Mouse (Mus musculus): ENCODE results near the gene Farsb.
"Not testable (repeated sequence)": the region's sequence is repeated elsewhere in the genome, so short reads cannot be mapped to it uniquely, and the experiment has no call there.

The Farsb gene

GRCm38 (mm10) chr1:78488752-78489492, at the start of gene Farsb:
Farsb (minus strand) TSS chr1:78488897.
- DNase-seq (ENCODE audit: low spot score in 2 of 2), result peak; percentile 77 to 82

- DNase-seq (ENCODE audit: low spot score in 2 of 2), result peak; percentile 11 to 17
Observed at GRCm38 (mm10) chr1:78538396-78538795, 49.7 kb upstream of the Farsb start.

GRCm38 (mm10) chr1:78537494-78538010, 48.9 kb upstream of the Farsb start:
- peak; percentile 81 for DNase-seq (ENCODE audit: low spot score in 2 of 2)

- DNase-seq (ENCODE audit: low spot score in 2 of 2), result peak; percentile 76 to 86
Observed at GRCm38 (mm10) chr1:78536310-78537164, 47.8 kb upstream of the Farsb start.

- no peak for DNase-seq (ENCODE audit: low spot score in 2 of 2)
Observed at GRCm38 (mm10) chr1:78534428-78535150, 45.9 kb upstream of the Farsb start.

- DNase-seq (ENCODE audit: low spot score in 2 of 2), result no peak
Observed at GRCm38 (mm10) chr1:78532184-78532800, 43.6 kb upstream of the Farsb start.

GRCm38 (mm10) chr1:78530500-78531215, 42.0 kb upstream of the Farsb start:
- no peak for DNase-seq (ENCODE audit: low spot score in 2 of 2)

- DNase-seq (ENCODE audit: low spot score in 2 of 2), result no peak
Observed at GRCm38 (mm10) chr1:78529011-78529410, 40.3 kb upstream of the Farsb start.

- no peak for DNase-seq (ENCODE audit: low spot score in 2 of 2)
Observed at GRCm38 (mm10) chr1:78528356-78528755, 39.7 kb upstream of the Farsb start.

GRCm38 (mm10) chr1:78525189-78525886, 36.6 kb upstream of the Farsb start:
- DNase-seq (ENCODE audit: low spot score in 2 of 2), result peak; percentile 19 to 68

- no peak for DNase-seq (ENCODE audit: low spot score in 2 of 2)
Observed at GRCm38 (mm10) chr1:78518907-78519306, 30.2 kb upstream of the Farsb start.

- no peak for DNase-seq (ENCODE audit: low spot score in 2 of 2)
Observed at GRCm38 (mm10) chr1:78512756-78513155, 24.1 kb upstream of the Farsb start.

- DNase-seq (ENCODE audit: low spot score in 2 of 2), result no peak
Observed at GRCm38 (mm10) chr1:78511621-78512160, 23.0 kb upstream of the Farsb start, which contains the start of gene BC035947. BC035947 (minus strand) TSS chr1:78512158.

- no peak for DNase-seq (ENCODE audit: low spot score in 2 of 2)
Observed at GRCm38 (mm10) chr1:78510862-78511261, 22.2 kb upstream of the Farsb start, which contains the start of gene Mogat1. Mogat1 (plus strand) TSS chr1:78510991.

- DNase-seq (ENCODE audit: low spot score in 2 of 2), result no peak
Observed at GRCm38 (mm10) chr1:78507137-78507536, 18.4 kb upstream of the Farsb start.

GRCm38 (mm10) chr1:78502527-78502926, 13.8 kb upstream of the Farsb start:
- DNase-seq (ENCODE audit: low spot score in 2 of 2), result no peak

- DNase-seq (ENCODE audit: low spot score in 2 of 2), result not testable (repeated sequence)
Observed at GRCm38 (mm10) chr1:78501856-78502255, 13.2 kb upstream of the Farsb start.

- DNase-seq (ENCODE audit: low spot score in 2 of 2), result no peak
Observed at GRCm38 (mm10) chr1:78501036-78501435, 12.3 kb upstream of the Farsb start.

- no peak for DNase-seq (ENCODE audit: low spot score in 2 of 2)
Observed at GRCm38 (mm10) chr1:78490143-78490542, 1.4 kb upstream of the Farsb start.

- DNase-seq (ENCODE audit: low spot score in 2 of 2), result no peak
Observed at GRCm38 (mm10) chr1:78488427-78488751, 308 bp downstream of the Farsb start.

Data from thymus, postnatal 10 days (tissue).